Mouse (Mus musculus): Measurements from ENCODE around the gene Fblim1. TPM values are rescaled to one million over a fixed set of nuclear protein-coding genes. Genes with fewer than 3 reads are reported as not detected.

Fblim1 gene
- polyA plus RNA-seq, 1 experiment from 2014 or later = 70.6 TPM

GRCm38 (mm10) chr4:141624983-141625773 is 19.3 kb upstream of the Fblim1 start:
- Histone ChIP-seq H3K27me3 (replicated peaks) (no peaks in the 10 kb centered on the region), H3K9ac (no peak overlapping the region), H3K4me2 (no peak overlapping the region), H3K27ac (ENCODE audit: poor library complexity, severe bottlenecking) (no peak overlapping the region), H3K9me3 (replicated peaks) (no peaks in the 10 kb centered on the region), H3K4me3 (no peak overlapping the region), H3K4me1 (replicated peaks) (peaks cover 29% of the 10 kb centered on the region), H3K36me3 (peaks cover 56% of the 10 kb centered on the region)
- no peak for ATAC-seq (ENCODE audit: insufficient number of reproducible peaks, low FRiP score)
- 79% methylated on average over 19 of the region's 19 CpGs for WGBS

- Histone ChIP-seq H3K4me2 (no peak overlapping the region), H3K4me1 (replicated peaks) (peaks cover 29% of the 10 kb centered on the region), H3K27me3 (replicated peaks) (no peaks in the 10 kb centered on the region), H3K4me3 (no peak overlapping the region), H3K36me3 (peaks cover 46% of the 10 kb centered on the region), H3K9me3 (replicated peaks) (no peaks in the 10 kb centered on the region), H3K9ac (no peak overlapping the region), H3K27ac (ENCODE audit: poor library complexity, severe bottlenecking) (peak overlapping the region; percentile 42; the same call in 1 of the 2 replicates)
- no peak for ATAC-seq (ENCODE audit: insufficient number of reproducible peaks, low FRiP score)
- WGBS = 84% methylated on average over 8 of the region's 8 CpGs
Observed at GRCm38 (mm10) chr4:141624134-141624533, 18.2 kb upstream of the Fblim1 start.

- WGBS = 28% methylated on average over 1 of the region's 1 CpGs
- Histone ChIP-seq H3K36me3 (peaks cover 41% of the 10 kb centered on the region), H3K27me3 (replicated peaks) (no peaks in the 10 kb centered on the region), H3K9me3 (replicated peaks) (no peaks in the 10 kb centered on the region), H3K4me2 (no peak within 1 kb of the TSS), H3K27ac (ENCODE audit: poor library complexity, severe bottlenecking) (peak within 1 kb of the TSS; percentile 42; the same call in 1 of the 2 replicates), H3K4me3 (no peak within 1 kb of the TSS), H3K4me1 (replicated peaks) (peaks cover 29% of the 10 kb centered on the region), H3K9ac (0 out of 2 replicates have a peak within 1 kb of the TSS, but pooled peaks have one; percentile 24)
- peak; percentile 74 for ATAC-seq (ENCODE audit: insufficient number of reproducible peaks, low FRiP score)
Observed at GRCm38 (mm10) chr4:141623666-141624065, 17.8 kb upstream of the Fblim1 start, which contains the start of gene Slc25a34. Slc25a34 (minus strand) TSS chr4:141623821.

DNA sequence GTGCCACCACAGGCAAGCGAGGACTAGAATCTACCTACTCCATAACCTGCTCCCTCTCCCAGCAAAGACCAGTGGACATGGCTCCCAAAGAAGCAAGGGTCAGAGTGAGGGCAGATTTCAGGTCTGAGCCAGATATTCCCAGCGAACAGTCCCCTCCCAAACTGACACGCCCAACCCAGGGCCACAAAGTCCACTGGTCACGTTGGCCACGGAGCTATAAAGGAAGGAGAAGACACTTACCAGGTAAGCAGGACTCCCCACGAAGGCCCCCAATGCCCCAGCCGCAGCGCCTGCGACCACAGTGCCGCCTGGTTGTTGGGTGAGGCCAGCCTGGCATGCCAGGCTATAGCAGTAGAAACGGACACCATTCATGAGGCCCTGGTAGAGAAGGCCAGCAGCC is 17.1 kb upstream of the Fblim1 start:
- H3K27me3 ChIP-seq (replicated peaks) = no peaks in the 10 kb centered on the region
- H3K4me1 ChIP-seq (replicated peaks) = peaks cover 30% of the 10 kb centered on the region
- H3K9me3 ChIP-seq (replicated peaks) = no peaks in the 10 kb centered on the region
- 0 out of 2 replicates have a peak overlapping the region, but pooled peaks have one; percentile 24 for H3K9ac ChIP-seq
- no peak overlapping the region for H3K4me3 ChIP-seq
- WGBS = 87% methylated on average over 11 of the region's 11 CpGs
- H3K36me3 ChIP-seq = peaks cover 35% of the 10 kb centered on the region
- no peak overlapping the region for H3K27ac ChIP-seq (ENCODE audit: poor library complexity, severe bottlenecking)
- no peak overlapping the region for H3K4me2 ChIP-seq
- no peak for ATAC-seq (ENCODE audit: insufficient number of reproducible peaks, low FRiP score)

- no peak overlapping the region for H3K9ac ChIP-seq
- peaks cover 30% of the 10 kb centered on the region for H3K36me3 ChIP-seq
- no peak for ATAC-seq (ENCODE audit: insufficient number of reproducible peaks, low FRiP score)
- no peak overlapping the region for H3K4me3 ChIP-seq
- no peaks in the 10 kb centered on the region for H3K27me3 ChIP-seq (replicated peaks)
- H3K9me3 ChIP-seq (replicated peaks) = no peaks in the 10 kb centered on the region
- H3K4me1 ChIP-seq (replicated peaks) = peaks cover 30% of the 10 kb centered on the region
- 82% methylated on average over 5 of the region's 5 CpGs for WGBS
- no peak overlapping the region for H3K4me2 ChIP-seq
- no peak overlapping the region for H3K27ac ChIP-seq (ENCODE audit: poor library complexity, severe bottlenecking)
Observed at GRCm38 (mm10) chr4:141622580-141622979, 16.7 kb upstream of the Fblim1 start.

- WGBS = 79% methylated on average over 8 of the region's 8 CpGs
- Histone ChIP-seq H3K27me3 (replicated peaks) (no peaks in the 10 kb centered on the region), H3K4me2 (no peak overlapping the region), H3K9ac (no peak overlapping the region), H3K4me1 (replicated peaks) (peaks cover 32% of the 10 kb centered on the region), H3K9me3 (replicated peaks) (no peaks in the 10 kb centered on the region), H3K36me3 (peaks cover 26% of the 10 kb centered on the region), H3K4me3 (no peak overlapping the region), H3K27ac (ENCODE audit: poor library complexity, severe bottlenecking) (no peak overlapping the region)
- no peak for ATAC-seq (ENCODE audit: insufficient number of reproducible peaks, low FRiP score)
Observed at GRCm38 (mm10) chr4:141622091-141622490, 16.2 kb upstream of the Fblim1 start.

DNA sequence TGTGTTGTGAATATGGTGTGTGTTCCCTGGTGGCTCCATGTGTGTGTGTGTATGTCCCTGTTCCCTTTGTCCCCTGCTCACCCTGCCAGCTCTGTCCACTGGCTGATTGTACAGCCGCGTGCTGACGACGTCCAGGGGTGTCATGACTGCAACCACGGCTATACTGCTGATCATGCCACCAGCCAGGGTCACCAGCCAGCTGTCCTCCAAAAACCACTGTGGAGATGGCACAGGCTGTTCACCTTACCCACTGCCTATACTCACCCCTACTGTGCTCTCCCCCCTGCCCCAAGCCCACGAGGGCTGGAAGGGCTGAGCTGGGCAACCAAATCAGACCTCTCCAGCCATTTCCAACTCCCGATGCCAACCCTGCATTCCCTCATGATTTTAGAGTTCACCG is 15.4 kb upstream of the Fblim1 start:
- H3K27me3 ChIP-seq (replicated peaks) = no peaks in the 10 kb centered on the region; the same call in 1 of the 2 replicates
- ATAC-seq (ENCODE audit: insufficient number of reproducible peaks, low FRiP score) = no peak
- 70% methylated on average over 8 of the region's 8 CpGs for WGBS
- H3K9ac ChIP-seq = no peak overlapping the region
- H3K36me3 ChIP-seq = peaks cover 18% of the 10 kb centered on the region
- peaks cover 33% of the 10 kb centered on the region for H3K4me1 ChIP-seq (replicated peaks)
- no peaks in the 10 kb centered on the region for H3K9me3 ChIP-seq (replicated peaks)
- H3K4me3 ChIP-seq = no peak overlapping the region
- no peak overlapping the region for H3K27ac ChIP-seq (ENCODE audit: poor library complexity, severe bottlenecking)
- H3K4me2 ChIP-seq = no peak overlapping the region

DNA sequence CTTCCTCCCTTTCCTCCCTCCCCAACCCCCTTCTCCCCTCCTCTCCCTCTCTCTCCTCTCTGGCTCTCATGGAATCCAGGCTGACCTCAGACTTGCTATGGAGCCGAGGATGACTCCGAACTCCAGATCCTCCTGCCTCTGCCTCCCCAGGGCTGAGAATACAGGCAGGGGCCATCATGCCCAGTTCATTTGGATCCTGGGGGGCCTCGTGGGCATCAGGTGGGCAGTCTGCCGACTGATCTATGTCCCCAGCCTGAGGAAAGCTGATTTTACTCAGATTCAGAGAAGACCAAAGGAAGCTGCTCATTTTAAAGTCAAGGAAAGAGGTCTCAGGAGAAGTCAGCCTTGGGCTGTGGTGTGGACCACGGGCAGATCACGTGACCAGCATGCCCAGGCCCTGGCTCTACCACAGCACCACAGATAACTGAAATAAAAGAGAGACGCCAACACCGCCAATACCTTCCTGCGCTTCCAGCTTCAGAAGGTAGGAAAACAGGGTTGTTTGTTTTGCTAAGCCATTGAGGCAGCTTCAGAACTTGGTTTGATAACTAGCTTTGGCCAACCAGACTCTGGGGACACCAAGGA is 13.5 kb upstream of the Fblim1 start:
- Histone ChIP-seq H3K4me3 (no peak overlapping the region), H3K9ac (no peak overlapping the region), H3K9me3 (replicated peaks) (no peaks in the 10 kb centered on the region), H3K4me1 (replicated peaks) (peaks cover 26% of the 10 kb centered on the region), H3K4me2 (no peak overlapping the region), H3K27ac (ENCODE audit: poor library complexity, severe bottlenecking) (no peak overlapping the region), H3K27me3 (replicated peaks) (no peaks in the 10 kb centered on the region; the same call in 1 of the 2 replicates), H3K36me3 (no peaks in the 10 kb centered on the region)
- 73% methylated on average over 9 of the region's 9 CpGs for WGBS
- ATAC-seq (ENCODE audit: insufficient number of reproducible peaks, low FRiP score) = no peak

- Histone ChIP-seq H3K27me3 (replicated peaks) (no peaks in the 10 kb centered on the region; the same call in 1 of the 2 replicates), H3K9me3 (replicated peaks) (no peaks in the 10 kb centered on the region), H3K27ac (ENCODE audit: poor library complexity, severe bottlenecking) (no peak within 1 kb of the TSS), H3K4me1 (replicated peaks) (peaks cover 20% of the 10 kb centered on the region), H3K4me3 (peak within 1 kb of the TSS; percentile 34), H3K36me3 (no peaks in the 10 kb centered on the region), H3K9ac (peak within 1 kb of the TSS; percentile 49), H3K4me2 (peak within 1 kb of the TSS; percentile 70)
- WGBS = 29% methylated on average over 20 of the region's 20 CpGs
- ATAC-seq (ENCODE audit: insufficient number of reproducible peaks, low FRiP score) = no peak
Observed at GRCm38 (mm10) chr4:141618565-141619243, 12.8 kb upstream of the Fblim1 start, which contains the start of gene Tmem82. Tmem82 (minus strand) TSS chr4:141618633.

DNA sequence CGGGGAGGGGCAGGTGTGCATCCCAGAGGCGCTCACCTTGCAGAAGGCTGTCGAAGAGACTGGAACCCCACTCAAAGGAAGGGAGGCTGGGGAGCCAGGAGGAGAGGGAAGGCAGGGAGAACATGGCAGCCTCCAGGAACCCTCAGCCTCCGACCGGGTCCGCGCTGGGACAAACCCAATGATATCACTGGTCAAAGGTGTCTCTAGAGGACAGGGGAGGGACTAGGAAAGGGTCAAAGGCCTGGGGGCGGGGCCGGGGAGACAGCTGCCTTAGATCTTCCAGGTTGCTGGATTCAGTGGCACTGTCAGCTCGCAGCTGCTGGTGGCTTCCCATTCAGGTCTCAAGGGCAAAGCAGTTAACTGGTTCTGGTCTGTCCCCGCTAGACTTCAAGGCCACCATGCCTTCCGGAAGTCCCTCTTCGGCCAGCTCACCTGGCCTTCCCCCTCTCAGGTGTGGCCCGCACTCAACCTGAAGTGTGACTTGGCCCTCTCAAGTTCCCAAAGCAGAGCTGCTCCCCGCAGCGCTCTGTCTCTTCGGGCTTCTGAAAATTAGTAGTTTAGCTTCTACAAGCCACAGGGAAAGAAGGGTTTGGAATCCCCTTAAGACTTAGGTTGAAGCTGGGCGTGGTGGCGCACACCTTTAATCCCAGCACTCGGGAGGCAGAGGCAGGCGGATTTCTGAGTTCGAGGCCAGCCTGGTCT is 12.1 kb upstream of the Fblim1 start:
- Histone ChIP-seq H3K4me1 (replicated peaks) (peaks cover 13% of the 10 kb centered on the region), H3K4me3 (peak overlapping the region; percentile 34), H3K9me3 (replicated peaks) (no peaks in the 10 kb centered on the region), H3K4me2 (peak overlapping the region; percentile 70), H3K9ac (peak overlapping the region; percentile 49), H3K27ac (ENCODE audit: poor library complexity, severe bottlenecking) (no peak overlapping the region), H3K27me3 (replicated peaks) (no peaks in the 10 kb centered on the region; the same call in 1 of the 2 replicates), H3K36me3 (no peaks in the 10 kb centered on the region)
- WGBS = 9% methylated on average over 22 of the region's 22 CpGs
- ATAC-seq (ENCODE audit: insufficient number of reproducible peaks, low FRiP score) = peak; percentile 7

Data from heart, embryonic 12.5 days (tissue).